Mouse (Mus musculus) layer of hippocampus, postnatal 10 days (tissue): ENCODE measurements around the gene Rbm11. TPM values are rescaled to one million over a fixed set of nuclear protein-coding genes. Genes with fewer than 3 reads are reported as not detected.

Experiments
- DNase-seq, 2 experiments: peaks; one replicate each; pipeline ENCODE4 v3.0.0; 2021; ENCODE audit warnings: low spot score in 2 of 2
- long read RNA-seq: library from polyadenylated mRNA; stranded (forward); transcript quantifications from one replicate; pipeline ENCODE4 v2.0.0, GENCODE M21; 2023
- total RNA-seq, 2 experiments: library from RNA; stranded (reverse); gene quantifications; 2 replicates each; pipeline ENCODE4 v1.2.3; 2021

Gene Rbm11
- 1 to 10 TPM; 4.6 to 6.3 TPM for total RNA-seq
- long read RNA-seq, result 0 reads

- DNase-seq, result peak; percentile 76 to 87
These were observed at the start of gene Rbm11 for GRCm38 (mm10) chr16:75592671-75593500. Rbm11 (plus strand) TSS chr16:75592844.

GRCm38 (mm10) chr16:75545310-75545709, 47.3 kb upstream of the Rbm11 start:
- DNase-seq, result no peak

- DNase-seq, result no peak
These were observed 29.7 kb upstream of the Rbm11 start for GRCm38 (mm10) chr16:75562910-75563309.

- DNase-seq, result no peak
These were observed 10.4 kb upstream of the Rbm11 start for GRCm38 (mm10) chr16:75582279-75582678.

GRCm38 (mm10) chr16:75585961-75586360, 6.7 kb upstream of the Rbm11 start, which contains the start of gene Lipi:
Lipi (minus strand) TSS chr16:75586061.
- DNase-seq, result no peak

- no peak for DNase-seq
These were observed 6.2 kb upstream of the Rbm11 start for GRCm38 (mm10) chr16:75586466-75586865.

GRCm38 (mm10) chr16:75593501-75594183, 998 bp downstream of the Rbm11 start:
- DNase-seq, result no peak

GRCm38 (mm10) chr16:75606415-75606814, 13.8 kb downstream of the Rbm11 start:
- DNase-seq, result no peak

- DNase-seq, result no peak
These were observed 19.9 kb downstream of the Rbm11 start for GRCm38 (mm10) chr16:75612561-75612960.

- peak; percentile 25 to 36 for DNase-seq
These were observed 25.2 kb downstream of the Rbm11 start for GRCm38 (mm10) chr16:75617651-75618349.

- DNase-seq, result no peak
These were observed 35.2 kb downstream of the Rbm11 start for GRCm38 (mm10) chr16:75627862-75628261.

Other genes with a start within 250 kb of the Rbm11 start
- under 1 TPM in 1 of 2 experiments, not detected in 1; 0.20 TPM for gene Lipi, start 6.8 kb upstream of the Rbm11 start, total RNA-seq
- gene Hspa13, start 174.3 kb downstream of the Rbm11 start, total RNA-seq, result 10 to 100 TPM; 39.9 to 42.4 TPM